Mouse (Mus musculus) neural tube, embryonic 15.5 days (tissue): Measurements from ENCODE around the gene Nectin3. TPM values are rescaled to one million over a fixed set of nuclear protein-coding genes. Genes with fewer than 3 reads are reported as not detected.
"Not testable (repeated sequence)": the region's sequence is repeated elsewhere in the genome, so short reads cannot be mapped to it uniquely, and the experiment has no call there.

Experiments
- ATAC-seq: fragments of 200-750 bp; cut with Nextera tagmentation; 2 replicates; pipeline ENCODE4 v1.8.0; 2017; ENCODE audit warnings: mild to moderate bottlenecking, moderate TSS enrichment, moderate library complexity; ENCODE audit not compliant: low FRiP score
- H3K27ac ChIP-seq: fragments of 300-500 bp; sonication (generic); replicated peaks from 2 replicates; pipeline ENCODE4 v1.5.1; 2015; ENCODE audit warnings: mild to moderate bottlenecking, inconsistent platforms
- H3K27me3 ChIP-seq: fragments of 300-500 bp; sonication (generic); replicated peaks from 2 replicates; pipeline ENCODE4 v1.6.1; 2015; ENCODE audit warnings: inconsistent platforms
- H3K36me3 ChIP-seq: fragments of 300-500 bp; sonication (generic); 2 replicates; pipeline ENCODE4 v1.6.1; 2015; ENCODE audit warnings: inconsistent platforms
- H3K4me1 ChIP-seq: fragments of 300-500 bp; sonication (generic); 2 replicates; pipeline ENCODE4 v1.6.1; 2015; ENCODE audit warnings: inconsistent platforms
- H3K4me2 ChIP-seq: fragments of 300-500 bp; sonication (generic); 2 replicates; pipeline ENCODE4 v1.6.1; 2015; ENCODE audit warnings: inconsistent platforms, mild to moderate bottlenecking, moderate library complexity
- H3K4me3 ChIP-seq: fragments of 300-500 bp; sonication (generic); replicated peaks from 2 replicates; pipeline ENCODE4 v1.5.1; 2015; ENCODE audit warnings: mild to moderate bottlenecking, inconsistent platforms
- H3K9ac ChIP-seq: fragments of 300-500 bp; sonication (generic); replicated peaks from 2 replicates; pipeline ENCODE4 v1.6.1; 2015; ENCODE audit warnings: mild to moderate bottlenecking, inconsistent platforms
- H3K9me3 ChIP-seq: fragments of 300-500 bp; sonication (generic); replicated peaks from 2 replicates; pipeline ENCODE4 v1.6.1; 2016; ENCODE audit warnings: inconsistent platforms
- WGBS: fragments of 180-500 bp; shearing (Covaris S2); methylation state at CpG from one replicate; pipeline ENCODE4 v1.1.7; 2015; ENCODE audit warnings: mixed read lengths; 5-methylcytosine and 5-hydroxymethylcytosine counted together
- polyA plus RNA-seq: library from polyadenylated mRNA; unstranded; fragments of >200 nt; fragmentation: Nextera tagmentation; extraction: Ambion mirVana; gene quantifications from 2 replicates; pipeline ENCODE4 v1.2.1, GENCODE M21; 2015

The Nectin3 gene
- polyA plus RNA-seq, 1 experiment from 2014 or later: 28.9 TPM

GRCm38 (mm10) chr16:46410053-46410738, 88.1 kb downstream of the Nectin3 start:
- no peak for ATAC-seq
- Histone ChIP-seq H3K9me3 (no peaks in the 10 kb centered on the region), H3K36me3 (no peaks in the 10 kb centered on the region; the same call in 1 of the 2 replicates), H3K27me3 (no peaks in the 10 kb centered on the region), H3K4me2 (no peak overlapping the region), H3K27ac (no peak overlapping the region), H3K9ac (no peak overlapping the region), H3K4me1 (no peaks in the 10 kb centered on the region), H3K4me3 (no peak overlapping the region)
- 83% methylated on average over 6 of the region's 6 CpGs for WGBS

- H3K36me3 ChIP-seq: no peaks in the 10 kb centered on the region; the same call in 1 of the 2 replicates
- H3K4me2 ChIP-seq: no peak overlapping the region
- no peaks in the 10 kb centered on the region for H3K4me1 ChIP-seq
- H3K4me3 ChIP-seq: no peak overlapping the region
- no peaks in the 10 kb centered on the region for H3K27me3 ChIP-seq
- H3K9me3 ChIP-seq: no peaks in the 10 kb centered on the region
- no peak overlapping the region for H3K9ac ChIP-seq
- no peak for ATAC-seq
- no peak overlapping the region for H3K27ac ChIP-seq
- 94% methylated on average over 15 of the region's 15 CpGs for WGBS
Measured at GRCm38 (mm10) chr16:46407997-46408396, 90.3 kb downstream of the Nectin3 start.

- WGBS: 94% methylated on average over 7 of the region's 7 CpGs
- Histone ChIP-seq H3K27me3 (no peaks in the 10 kb centered on the region), H3K4me2 (no peak overlapping the region), H3K9me3 (no peaks in the 10 kb centered on the region), H3K36me3 (no peaks in the 10 kb centered on the region; the same call in 1 of the 2 replicates), H3K4me1 (no peaks in the 10 kb centered on the region), H3K9ac (no peak overlapping the region), H3K27ac (no peak overlapping the region), H3K4me3 (no peak overlapping the region)
- no peak for ATAC-seq
Measured at GRCm38 (mm10) chr16:46406844-46407639, 91.3 kb downstream of the Nectin3 start.

GRCm38 (mm10) chr16:46397945-46398344, 100.4 kb downstream of the Nectin3 start:
- Histone ChIP-seq H3K4me3 (no peak overlapping the region), H3K4me1 (no peaks in the 10 kb centered on the region), H3K9me3 (no peaks in the 10 kb centered on the region), H3K27ac (no peak overlapping the region), H3K36me3 (0 out of 2 replicates have a peak, but pooled peaks cover 8% of the 10 kb centered on the region), H3K4me2 (no peak overlapping the region), H3K9ac (no peak overlapping the region), H3K27me3 (no peaks in the 10 kb centered on the region)
- no peak for ATAC-seq
- WGBS: 86% methylated on average over 4 of the region's 4 CpGs

- Histone ChIP-seq H3K9me3 (no peaks in the 10 kb centered on the region), H3K4me3 (no peak overlapping the region), H3K9ac (no peak overlapping the region), H3K27me3 (no peaks in the 10 kb centered on the region), H3K36me3 (no peaks in the 10 kb centered on the region), H3K27ac (no peak overlapping the region), H3K4me2 (no peak overlapping the region), H3K4me1 (peaks cover 17% of the 10 kb centered on the region)
- WGBS: 55% methylated on average over 6 of the region's 6 CpGs
- no peak for ATAC-seq
Measured at GRCm38 (mm10) chr16:46389415-46390033, 108.8 kb downstream of the Nectin3 start.

GRCm38 (mm10) chr16:46388527-46389414, 109.6 kb downstream of the Nectin3 start:
- Histone ChIP-seq H3K9ac (no peak overlapping the region), H3K36me3 (no peaks in the 10 kb centered on the region), H3K27ac (no peak overlapping the region), H3K4me3 (no peak overlapping the region), H3K4me1 (peaks cover 17% of the 10 kb centered on the region), H3K4me2 (no peak overlapping the region), H3K9me3 (no peaks in the 10 kb centered on the region), H3K27me3 (no peaks in the 10 kb centered on the region)
- no peak for ATAC-seq
- 40% methylated on average over 11 of the region's 11 CpGs for WGBS

GRCm38 (mm10) chr16:46384279-46384678, 114.0 kb downstream of the Nectin3 start:
- peaks cover 5% of the 10 kb centered on the region; the same call in 1 of the 2 replicates for H3K4me1 ChIP-seq
- no peak overlapping the region for H3K27ac ChIP-seq
- no peak for ATAC-seq
- H3K4me2 ChIP-seq: no peak overlapping the region
- no peaks in the 10 kb centered on the region for H3K27me3 ChIP-seq
- H3K36me3 ChIP-seq: no peaks in the 10 kb centered on the region
- no peaks in the 10 kb centered on the region for H3K9me3 ChIP-seq
- no peak overlapping the region for H3K4me3 ChIP-seq
- whole genome bisulfite sequencing: 89% methylated on average over 5 of the region's 5 CpGs
- no peak overlapping the region for H3K9ac ChIP-seq

- 90% methylated on average over 4 of the region's 4 CpGs for WGBS
Measured at GRCm38 (mm10) chr16:46383344-46383743, 115.0 kb downstream of the Nectin3 start.

GRCm38 (mm10) chr16:46376575-46376974, 121.8 kb downstream of the Nectin3 start:
- no peaks in the 10 kb centered on the region for H3K36me3 ChIP-seq
- no peak for ATAC-seq
- no peak overlapping the region for H3K27ac ChIP-seq
- no peaks in the 10 kb centered on the region for H3K27me3 ChIP-seq
- no peaks in the 10 kb centered on the region for H3K4me1 ChIP-seq
- no peaks in the 10 kb centered on the region for H3K9me3 ChIP-seq
- H3K9ac ChIP-seq: no peak overlapping the region
- H3K4me3 ChIP-seq: no peak overlapping the region
- no peak overlapping the region for H3K4me2 ChIP-seq
- 65% methylated on average over 3 of the region's 3 CpGs for WGBS

More at GRCm38 (mm10) chr16:46383344-46383743, 115.0 kb downstream of the Nectin3 start:
- no peak overlapping the region for H3K4me3 ChIP-seq
- ATAC-seq: no peak
- H3K27me3 ChIP-seq: no peaks in the 10 kb centered on the region
- H3K36me3 ChIP-seq: no peaks in the 10 kb centered on the region
- H3K9ac ChIP-seq: no peak overlapping the region
- no peak overlapping the region for H3K4me2 ChIP-seq
- no peaks in the 10 kb centered on the region for H3K4me1 ChIP-seq
- no peak overlapping the region for H3K27ac ChIP-seq
- no peaks in the 10 kb centered on the region for H3K9me3 ChIP-seq

- H3K4me2 ChIP-seq: no peak overlapping the region
- H3K9me3 ChIP-seq: no peaks in the 10 kb centered on the region
- no peak overlapping the region for H3K4me3 ChIP-seq
- WGBS: 81% methylated on average over 6 of the region's 6 CpGs
- no peak overlapping the region for H3K9ac ChIP-seq
- peaks cover 7% of the 10 kb centered on the region; the same call in 1 of the 2 replicates for H3K4me1 ChIP-seq
- no peaks in the 10 kb centered on the region for H3K36me3 ChIP-seq
- no peaks in the 10 kb centered on the region for H3K27me3 ChIP-seq
- H3K27ac ChIP-seq: no peak overlapping the region
- no peak for ATAC-seq
Measured at GRCm38 (mm10) chr16:46362022-46362421, 136.3 kb downstream of the Nectin3 start.

GRCm38 (mm10) chr16:46357658-46358057, 140.7 kb downstream of the Nectin3 start:
- H3K4me3 ChIP-seq, H3K9me3 ChIP-seq, ATAC-seq, H3K36me3 ChIP-seq, H3K9ac ChIP-seq, H3K4me2 ChIP-seq, H3K27me3 ChIP-seq, H3K4me1 ChIP-seq, H3K27ac ChIP-seq: not testable (repeated sequence)
- 69% methylated on average over 2 of the region's 2 CpGs for WGBS
